Mouse (Mus musculus) erythroblast, embryonic 14.5 days (primary cell): ENCODE data around the gene Selenoo. TPM values are rescaled to one million over a fixed set of nuclear protein-coding genes. Genes with fewer than 3 reads are reported as not detected.

Source experiments
- H3K27me3 ChIP-seq: 2 replicates; pipeline ENCODE4 v1.6.1; 2012; ENCODE audit warnings: inconsistent platforms; ENCODE audit not compliant: control insufficient read depth
- H3K36me3 ChIP-seq: 2 replicates; pipeline ENCODE4 v1.6.1; 2012; ENCODE audit warnings: mild to moderate bottlenecking, inconsistent platforms; ENCODE audit not compliant: control insufficient read depth
- H3K4me1 ChIP-seq: 2 replicates; pipeline ENCODE4 v1.6.1; 2012; ENCODE audit warnings: inconsistent platforms; ENCODE audit not compliant: control insufficient read depth
- H3K4me3 ChIP-seq: replicated peaks from 2 replicates; pipeline ENCODE3; 2012; ENCODE audit warnings: moderate library complexity, mild to moderate bottlenecking, inconsistent platforms
- H3K9me3 ChIP-seq: 2 replicates; pipeline ENCODE4 v1.6.1; 2012; ENCODE audit warnings: low read length, inconsistent platforms, mixed read lengths; ENCODE audit not compliant: control insufficient read depth
- GATA1 ChIP-seq: IDR thresholded peaks from 2 replicates; pipeline ENCODE4 v1.6.1; 2012; ENCODE audit warnings: low read length, inconsistent platforms, mixed read lengths
- TAL1 ChIP-seq: IDR thresholded peaks from 3 replicates; pipeline ENCODE4 v1.6.1; 2012; ENCODE audit warnings: low read length, inconsistent platforms, mixed read lengths
- polyA plus RNA-seq: library from polyadenylated mRNA; stranded (reverse); fragments of >175 nt; gene quantifications from 2 replicates; pipeline ENCODE4 v1.2.3, GENCODE M21; 2012

Gene Selenoo
- polyA plus RNA-seq, 1 experiment, result 0.34 TPM

- TF ChIP-seq TAL1, result no peak
- TF ChIP-seq GATA1, result no peak
- Histone ChIP-seq H3K4me3 (no peak overlapping the region), H3K4me1 (peaks cover 11% of the 10 kb centered on the region), H3K36me3 (no peaks in the 10 kb centered on the region), H3K27me3 (peaks cover 82% of the 10 kb centered on the region), H3K9me3 (peaks cover 3% of the 10 kb centered on the region; the same call in 1 of the 2 replicates)
These were observed 59.0 kb downstream of the Selenoo start for GRCm38 (mm10) chr15:89147895-89148294.

- no peak for TF ChIP-seq GATA1
- no peak for TF ChIP-seq TAL1
- peaks cover 11% of the 10 kb centered on the region for H3K4me1 ChIP-seq
- H3K27me3 ChIP-seq, result peaks cover 74% of the 10 kb centered on the region
- peaks cover 3% of the 10 kb centered on the region; the same call in 1 of the 2 replicates for H3K9me3 ChIP-seq
- peak overlapping the region; percentile 36 for H3K4me3 ChIP-seq
- no peaks in the 10 kb centered on the region for H3K36me3 ChIP-seq
These were observed 59.8 kb downstream of the Selenoo start for GRCm38 (mm10) chr15:89148496-89149270.

GRCm38 (mm10) chr15:89149271-89150040 is 60.6 kb downstream of the Selenoo start, which contains the start of gene Mapk11:
TSS of gene Mapk11 (minus strand) at chr15:89149628.
- TF ChIP-seq GATA1, result no peak
- no peak for TF ChIP-seq TAL1
- peaks cover 11% of the 10 kb centered on the region for H3K4me1 ChIP-seq
- no peaks in the 10 kb centered on the region; the same call in 1 of the 2 replicates for H3K36me3 ChIP-seq
- peaks cover 68% of the 10 kb centered on the region for H3K27me3 ChIP-seq
- peaks cover 3% of the 10 kb centered on the region; the same call in 1 of the 2 replicates for H3K9me3 ChIP-seq
- H3K4me3 ChIP-seq, result peak within 1 kb of the TSS; percentile 36

Other genes starting within 250 kb of the Selenoo start
- 0.49 and 0.64 TPM in 2 replicates for gene Pim3, start 226.9 kb upstream of the Selenoo start, polyA plus RNA-seq
- not detected in 2 replicates for gene Ttll8, start 134.7 kb upstream of the Selenoo start, polyA plus RNA-seq
- not detected in 2 replicates for gene Mlc1, start 110.1 kb upstream of the Selenoo start, polyA plus RNA-seq
- gene Mov10l1, start 106.2 kb upstream of the Selenoo start, polyA plus RNA-seq, result not detected in 2 replicates
- not detected in 2 replicates for gene Panx2, start 29.4 kb upstream of the Selenoo start, polyA plus RNA-seq
- gene Trabd, start 14.0 kb upstream of the Selenoo start, polyA plus RNA-seq, result 1.7 and 1.9 TPM in 2 replicates
- gene Tubgcp6, start 34.0 kb downstream of the Selenoo start, polyA plus RNA-seq, result 4.4 and 4.8 TPM in 2 replicates
- 0.33 and 0.64 TPM in 2 replicates for gene Hdac10, start 39.6 kb downstream of the Selenoo start, polyA plus RNA-seq
- gene Mapk12, start 51.6 kb downstream of the Selenoo start, polyA plus RNA-seq, result 0.02 and 0.03 TPM in 2 replicates
- 0.02 TPM in 1 of 2 replicates, not detected in the other for gene Mapk11, start 60.5 kb downstream of the Selenoo start, polyA plus RNA-seq
- 0.86 and 1.1 TPM in 2 replicates for gene Plxnb2, start 91.7 kb downstream of the Selenoo start, polyA plus RNA-seq
- 0.62 and 0.88 TPM in 2 replicates for gene Dennd6b, start 107.4 kb downstream of the Selenoo start, polyA plus RNA-seq
- 9.5 and 14.5 TPM in 2 replicates for gene Ppp6r2, start 122.5 kb downstream of the Selenoo start, polyA plus RNA-seq
- gene Sbf1, start 226.2 kb downstream of the Selenoo start, polyA plus RNA-seq, result 28.7 and 42.5 TPM in 2 replicates
- gene Adm2, start 233.6 kb downstream of the Selenoo start, polyA plus RNA-seq, result 0.27 and 0.53 TPM in 2 replicates
- gene Miox, start 245.3 kb downstream of the Selenoo start, polyA plus RNA-seq, result not detected in 2 replicates